Mouse (Mus musculus) forebrain, embryonic 13.5 days (tissue): Measurements from ENCODE around the gene 1700011L22Rik. TPM values are rescaled to one million over a fixed set of nuclear protein-coding genes. Genes with fewer than 3 reads are reported as not detected.
A peak's percentile ranks its signal among the peaks of the same experiment; 100 is the strongest.

Source experiments
- ATAC-seq: fragments of 200-750 bp; cut with Nextera tagmentation; 2 replicates; pipeline ENCODE4 v1.8.0; 2017
- H3K27ac ChIP-seq: fragments of 300-500 bp; sonication (generic); 2 replicates; pipeline ENCODE4 v1.5.1; 2015; ENCODE audit warnings: inconsistent platforms, mild to moderate bottlenecking, moderate library complexity
- H3K27me3 ChIP-seq: fragments of 300-500 bp; sonication (generic); 2 replicates; pipeline ENCODE4 v1.6.1; 2015; ENCODE audit warnings: mild to moderate bottlenecking, inconsistent platforms
- H3K36me3 ChIP-seq: fragments of 300-500 bp; sonication (generic); 2 replicates; pipeline ENCODE4 v1.6.1; 2015; ENCODE audit warnings: mild to moderate bottlenecking, inconsistent platforms; ENCODE audit not compliant: poor library complexity, severe bottlenecking
- H3K4me1 ChIP-seq: fragments of 300-500 bp; sonication (generic); 2 replicates; pipeline ENCODE4 v1.6.1; 2015; ENCODE audit warnings: inconsistent platforms
- H3K4me2 ChIP-seq: fragments of 300-500 bp; sonication (generic); 2 replicates; pipeline ENCODE4 v1.6.1; 2015; ENCODE audit warnings: inconsistent platforms, mild to moderate bottlenecking, moderate library complexity
- H3K4me3 ChIP-seq: fragments of 300-500 bp; sonication (generic); 2 replicates; pipeline ENCODE4 v1.5.1; 2015; ENCODE audit warnings: mild to moderate bottlenecking, inconsistent platforms
- H3K9ac ChIP-seq: fragments of 300-500 bp; sonication (generic); 2 replicates; pipeline ENCODE4 v1.6.1; 2015; ENCODE audit warnings: mild to moderate bottlenecking, inconsistent platforms
- H3K9me3 ChIP-seq: fragments of 300-500 bp; sonication (generic); replicated peaks from 2 replicates; pipeline ENCODE4 v1.6.1; 2016; ENCODE audit warnings: inconsistent platforms
- WGBS: fragments of 180-500 bp; shearing (Covaris S2); methylation state at CpG from one replicate; pipeline ENCODE4 v1.1.7; 2015; 5-methylcytosine and 5-hydroxymethylcytosine counted together
- polyA plus RNA-seq: library from polyadenylated mRNA; unstranded; fragments of >200 nt; fragmentation: Nextera tagmentation; extraction: Ambion mirVana; gene quantifications from 2 replicates; pipeline ENCODE4 v1.2.1, GENCODE M21; 2015

1700011L22Rik gene
- polyA plus RNA-seq = not detected in 2 replicates

DNA sequence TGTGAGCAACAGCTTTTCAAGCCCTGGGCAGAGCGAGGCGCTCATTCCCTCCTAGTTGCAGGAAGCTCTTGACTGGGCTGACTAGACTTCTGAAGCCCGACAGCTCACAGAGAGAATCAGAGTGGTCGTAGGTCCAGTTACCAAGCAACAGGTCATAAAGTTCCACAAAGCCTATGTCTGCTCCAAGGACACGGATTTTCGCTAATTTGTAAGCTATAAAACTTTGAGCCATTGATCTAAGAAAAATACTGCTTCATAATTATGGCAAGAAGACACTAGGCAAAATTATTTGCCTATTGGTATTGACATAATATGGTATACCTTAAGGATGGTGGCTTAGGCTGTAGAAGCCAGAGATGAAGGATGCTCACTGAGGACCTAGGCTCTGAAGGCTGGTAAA, at the start of gene 1700011L22Rik:
TSS of gene 1700011L22Rik (minus strand) at position 101 of the 400 bp plus-strand sequence.
- Histone ChIP-seq H3K9me3 (no peaks in the 10 kb centered on the region), H3K4me3 (no peak within 1 kb of the TSS), H3K4me2 (no peak within 1 kb of the TSS), H3K36me3 (no peaks in the 10 kb centered on the region), H3K9ac (no peak within 1 kb of the TSS), H3K4me1 (no peaks in the 10 kb centered on the region), H3K27me3 (no peaks in the 10 kb centered on the region), H3K27ac (no peak within 1 kb of the TSS)
- 93% methylated on average over 6 of the region's 6 CpGs for WGBS
- no peak for ATAC-seq

DNA sequence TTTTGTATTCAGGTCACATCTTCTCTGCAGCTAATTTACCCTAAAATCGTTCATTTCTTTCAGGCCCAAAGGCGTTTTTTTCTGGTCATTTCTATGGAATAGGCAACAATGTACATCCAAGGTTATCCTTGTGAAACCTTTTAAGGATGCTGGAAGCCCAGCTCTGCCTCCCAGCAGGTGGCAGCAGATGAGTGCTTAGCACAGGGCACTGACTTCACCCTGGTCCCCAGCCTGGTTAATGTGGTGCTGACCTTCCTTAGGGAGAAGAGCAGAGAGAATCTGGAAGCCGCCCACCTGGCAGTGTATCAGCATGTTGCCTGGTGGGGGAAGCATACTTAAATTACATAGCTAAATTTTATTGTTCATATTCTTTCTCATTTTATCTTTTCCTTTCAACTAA, 49.4 kb upstream of the 1700011L22Rik start:
- no peak for ATAC-seq
- Histone ChIP-seq H3K4me3 (no peak overlapping the region), H3K4me1 (peaks cover 33% of the 10 kb centered on the region), H3K4me2 (no peak overlapping the region), H3K9me3 (no peaks in the 10 kb centered on the region), H3K9ac (no peak overlapping the region), H3K36me3 (no peaks in the 10 kb centered on the region), H3K27ac (no peak overlapping the region), H3K27me3 (no peaks in the 10 kb centered on the region)
- WGBS = 25% methylated on average over 3 of the region's 3 CpGs

DNA sequence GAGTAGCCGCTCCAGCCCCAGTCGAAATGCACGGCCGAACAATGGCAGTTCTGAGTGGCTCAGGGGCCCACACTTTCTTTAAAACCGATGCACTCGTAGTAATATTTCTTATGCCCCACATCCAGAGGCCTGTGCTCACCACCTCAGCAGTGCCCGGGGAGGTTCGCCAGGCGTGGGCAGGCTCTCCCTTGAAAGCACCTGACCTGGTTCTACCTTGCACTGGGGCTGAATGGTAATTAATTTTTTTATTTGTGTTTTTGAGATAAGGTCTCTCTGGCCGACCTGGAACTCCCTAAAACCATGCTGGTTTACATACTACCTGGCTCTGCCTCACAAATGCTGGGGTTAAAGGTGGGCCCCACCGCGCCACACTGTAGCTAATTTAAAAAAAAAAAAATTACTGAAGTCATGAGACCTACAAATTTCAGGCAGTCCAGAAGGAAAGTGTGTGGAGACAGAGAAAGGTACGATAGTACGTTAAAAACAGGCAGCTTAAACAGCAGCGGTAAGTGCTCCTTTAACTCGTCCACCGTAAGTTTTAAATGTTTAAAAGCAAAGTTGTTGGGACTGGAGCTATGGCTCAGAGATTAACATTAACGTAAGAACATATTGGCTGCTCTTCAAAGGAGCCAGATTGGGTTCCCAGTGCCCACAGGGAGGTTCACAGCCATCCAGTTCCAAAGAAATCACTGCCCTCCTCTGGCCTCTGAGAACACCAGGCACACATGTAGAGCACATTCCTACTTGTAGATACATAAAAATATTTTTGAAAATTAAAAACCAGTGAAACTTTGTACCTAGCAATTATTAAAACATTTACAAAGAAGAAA, 47.1 kb upstream of the 1700011L22Rik start:
- no peak for ATAC-seq
- peak overlapping the region; percentile 86 for H3K9ac ChIP-seq
- 16% methylated on average over 18 of the region's 18 CpGs for WGBS

DNA sequence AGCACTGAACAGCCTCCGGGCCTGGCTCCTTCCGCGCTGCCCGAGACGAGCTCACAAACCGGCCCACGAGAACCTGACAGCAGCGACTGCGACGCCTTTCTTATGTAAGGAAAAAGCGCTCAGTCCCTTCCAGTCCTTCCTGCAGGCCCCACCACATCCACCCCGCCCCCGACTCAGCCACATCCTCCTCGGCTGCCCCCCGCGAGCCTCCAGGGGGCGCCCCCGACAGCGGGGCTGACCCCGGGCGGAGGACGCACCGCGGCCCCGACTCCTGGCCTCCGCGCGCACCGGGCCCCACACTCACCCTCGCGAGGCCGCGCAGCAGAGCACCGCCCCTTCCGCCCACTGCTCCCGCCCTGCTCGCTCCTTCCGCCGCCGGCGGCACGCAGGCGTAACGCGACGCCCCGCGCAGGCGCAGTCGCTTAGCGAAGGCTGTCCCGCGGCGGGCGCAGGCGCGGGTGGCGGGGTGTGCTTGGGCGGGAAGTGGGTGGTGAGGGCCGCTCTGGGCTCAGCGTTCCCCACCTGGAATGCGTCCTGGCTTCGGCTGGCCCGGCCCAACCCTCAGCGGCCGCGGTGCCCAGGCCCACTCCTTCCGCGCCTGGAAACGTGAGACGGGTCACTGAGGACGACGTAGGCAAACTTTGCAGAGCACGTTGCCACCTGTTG, 46.4 kb upstream of the 1700011L22Rik start, which contains the start of gene Mmaa:
TSS of gene Mmaa (minus strand) at position 328 of the 666 bp plus-strand sequence.
- Histone ChIP-seq H3K4me1 (peaks cover 41% of the 10 kb centered on the region), H3K27ac (peak within 1 kb of the TSS; percentile 96), H3K9me3 (no peaks in the 10 kb centered on the region), H3K36me3 (no peaks in the 10 kb centered on the region), H3K4me3 (peak within 1 kb of the TSS; percentile 67), H3K27me3 (no peaks in the 10 kb centered on the region), H3K4me2 (peak within 1 kb of the TSS; percentile 82), H3K9ac (peak within 1 kb of the TSS; percentile 86)
- WGBS = under 1% methylated on average over 64 of the region's 74 CpGs
- ATAC-seq = peak; percentile 97

More for the DNA sequence above, 47.1 kb upstream of the 1700011L22Rik start:
- Histone ChIP-seq H3K27ac (peak overlapping the region; percentile 96), H3K4me3 (peak overlapping the region; percentile 67), H3K27me3 (no peaks in the 10 kb centered on the region), H3K9me3 (no peaks in the 10 kb centered on the region), H3K36me3 (no peaks in the 10 kb centered on the region), H3K4me2 (peak overlapping the region; percentile 82), H3K4me1 (peaks cover 41% of the 10 kb centered on the region)

DNA sequence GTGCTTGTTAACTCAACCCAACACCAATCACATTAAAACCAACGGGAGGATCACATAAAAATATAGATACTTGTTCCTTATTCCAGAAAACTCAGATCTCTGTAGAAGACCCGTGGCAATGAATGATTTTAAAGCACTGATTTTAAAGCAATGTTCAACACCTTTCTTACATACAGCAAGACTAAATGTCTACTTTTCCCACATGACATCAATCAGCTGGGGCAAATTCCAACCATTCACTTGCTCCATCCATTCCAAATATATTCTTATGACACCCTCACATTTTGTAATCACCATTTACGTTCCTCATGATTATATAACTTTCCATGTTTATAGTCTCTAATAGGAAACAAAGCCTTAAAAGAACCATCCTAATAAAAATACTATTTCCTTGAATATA, 45.5 kb upstream of the 1700011L22Rik start:
- Histone ChIP-seq H3K4me3 (peak overlapping the region; percentile 67), H3K27ac (peak overlapping the region; percentile 96; the same call in 1 of the 2 replicates), H3K36me3 (no peaks in the 10 kb centered on the region), H3K4me2 (peak overlapping the region; percentile 82), H3K4me1 (peaks cover 41% of the 10 kb centered on the region), H3K27me3 (no peaks in the 10 kb centered on the region), H3K9me3 (no peaks in the 10 kb centered on the region), H3K9ac (peak overlapping the region; percentile 86)
- 65% methylated on average over 3 of the region's 3 CpGs for WGBS
- no peak for ATAC-seq

DNA sequence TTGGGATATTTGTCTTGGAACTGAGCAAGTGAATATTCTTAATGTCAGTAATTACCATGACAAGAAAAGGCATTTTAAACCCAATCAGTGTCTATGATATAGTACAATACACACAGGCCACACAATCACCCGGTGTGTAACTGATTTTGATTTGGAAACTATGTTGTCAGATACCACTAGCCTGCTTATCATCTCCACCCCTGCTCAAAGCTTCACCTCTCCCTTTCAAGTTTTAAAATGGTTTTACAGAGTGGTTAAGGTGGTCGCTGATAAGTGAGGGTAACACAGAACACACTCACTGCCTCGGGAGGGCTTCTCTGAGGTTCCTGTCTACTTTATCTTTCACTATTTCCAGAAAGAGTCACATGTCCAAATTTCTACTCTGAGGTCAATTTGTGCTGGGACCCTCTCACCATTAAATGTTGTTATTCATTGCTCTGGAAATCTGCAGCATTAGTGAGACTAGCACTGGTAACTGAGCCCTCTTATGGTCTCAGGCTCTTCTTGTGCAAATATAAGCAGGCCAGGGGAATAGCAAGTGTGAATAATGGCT, 44.4 kb upstream of the 1700011L22Rik start:
- H3K9me3 ChIP-seq = no peaks in the 10 kb centered on the region
- no peak overlapping the region for H3K27ac ChIP-seq
- H3K4me2 ChIP-seq = peak overlapping the region; percentile 82
- WGBS = 88% methylated on average over 3 of the region's 3 CpGs
- peaks cover 37% of the 10 kb centered on the region for H3K4me1 ChIP-seq
- H3K9ac ChIP-seq = peak overlapping the region; percentile 86; the same call in 1 of the 2 replicates
- ATAC-seq = no peak
- 0 out of 2 replicates have a peak overlapping the region, but pooled peaks have one; percentile 67 for H3K4me3 ChIP-seq
- no peaks in the 10 kb centered on the region for H3K36me3 ChIP-seq
- no peaks in the 10 kb centered on the region for H3K27me3 ChIP-seq

DNA sequence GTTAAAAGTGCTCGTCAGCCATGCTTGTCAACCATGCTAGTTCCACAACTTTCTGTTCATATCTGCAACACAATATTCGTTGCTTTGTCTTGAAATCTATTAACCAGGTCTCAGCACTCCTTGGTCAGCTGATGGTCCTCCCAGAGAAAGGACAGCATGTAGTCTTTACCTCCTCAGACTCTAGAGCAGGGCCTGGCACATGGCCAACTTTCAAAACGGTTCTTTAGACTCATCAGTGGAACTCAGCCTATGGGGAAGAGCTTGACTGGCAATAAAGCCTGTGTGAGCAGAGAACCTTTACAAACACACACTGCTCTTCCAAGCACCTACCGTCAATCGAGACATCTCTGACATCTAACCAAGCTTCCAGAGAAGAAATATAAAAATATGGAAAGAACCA, 41.2 kb upstream of the 1700011L22Rik start:
- no peak for ATAC-seq
- Histone ChIP-seq H3K4me3 (no peak overlapping the region), H3K27me3 (no peaks in the 10 kb centered on the region), H3K36me3 (no peaks in the 10 kb centered on the region), H3K9ac (no peak overlapping the region), H3K27ac (no peak overlapping the region), H3K4me1 (peaks cover 19% of the 10 kb centered on the region), H3K9me3 (no peaks in the 10 kb centered on the region), H3K4me2 (no peak overlapping the region)
- WGBS = 80% methylated on average over 5 of the region's 5 CpGs

DNA sequence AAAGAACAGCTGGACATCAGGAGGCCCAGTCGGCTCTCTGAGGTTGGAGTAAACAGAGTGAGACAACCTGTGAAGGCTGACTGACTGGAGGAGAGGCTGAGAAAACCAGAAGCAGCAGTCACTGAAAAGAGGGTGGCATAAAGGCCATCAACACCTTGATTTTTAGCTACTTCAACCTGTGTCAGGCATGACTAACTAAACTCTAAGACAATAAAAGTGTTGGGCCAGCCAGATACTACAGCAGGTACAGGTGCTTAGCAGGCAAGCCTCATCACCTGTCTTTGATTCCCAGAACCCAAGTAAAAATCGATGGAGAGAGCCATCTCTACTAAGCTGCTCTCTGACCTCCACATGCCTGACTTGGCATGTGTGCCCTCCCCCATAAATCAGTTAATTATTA, 40.3 kb upstream of the 1700011L22Rik start:
- ATAC-seq = no peak
- no peaks in the 10 kb centered on the region for H3K27me3 ChIP-seq
- no peaks in the 10 kb centered on the region for H3K9me3 ChIP-seq
- 0 out of 2 replicates have a peak, but pooled peaks cover 3% of the 10 kb centered on the region for H3K36me3 ChIP-seq
- peaks cover 17% of the 10 kb centered on the region for H3K4me1 ChIP-seq
- H3K4me2 ChIP-seq = no peak overlapping the region
- no peak overlapping the region for H3K9ac ChIP-seq
- WGBS = 70% methylated on average over 2 of the region's 2 CpGs
- H3K27ac ChIP-seq = no peak overlapping the region
- no peak overlapping the region for H3K4me3 ChIP-seq

DNA sequence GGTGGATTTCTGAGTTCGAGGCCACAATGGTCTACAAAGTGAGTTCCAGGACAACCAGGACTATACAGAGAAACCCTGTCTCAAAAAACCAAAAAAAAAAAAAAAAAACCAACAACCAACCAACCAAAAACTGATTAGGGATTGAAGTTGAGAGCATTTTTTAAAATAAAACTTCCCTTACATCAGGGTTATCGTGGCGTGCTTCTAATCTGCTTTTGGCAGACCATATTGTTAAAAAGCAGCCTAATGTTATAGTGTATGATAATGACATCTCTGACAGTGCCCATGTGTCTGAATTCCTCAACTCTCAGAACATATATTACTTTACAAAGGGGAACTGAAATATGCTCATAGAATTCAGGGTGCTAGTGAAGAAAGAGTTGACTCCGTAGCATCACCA, 39.9 kb upstream of the 1700011L22Rik start:
- no peak for ATAC-seq
- H3K36me3 ChIP-seq = peaks cover 7% of the 10 kb centered on the region; the same call in 1 of the 2 replicates
- no peak overlapping the region for H3K9ac ChIP-seq
- H3K4me2 ChIP-seq = no peak overlapping the region
- WGBS = 94% methylated on average over 4 of the region's 4 CpGs
- no peaks in the 10 kb centered on the region for H3K9me3 ChIP-seq
- H3K4me1 ChIP-seq = peaks cover 13% of the 10 kb centered on the region
- no peak overlapping the region for H3K27ac ChIP-seq
- no peak overlapping the region for H3K4me3 ChIP-seq
- H3K27me3 ChIP-seq = no peaks in the 10 kb centered on the region

DNA sequence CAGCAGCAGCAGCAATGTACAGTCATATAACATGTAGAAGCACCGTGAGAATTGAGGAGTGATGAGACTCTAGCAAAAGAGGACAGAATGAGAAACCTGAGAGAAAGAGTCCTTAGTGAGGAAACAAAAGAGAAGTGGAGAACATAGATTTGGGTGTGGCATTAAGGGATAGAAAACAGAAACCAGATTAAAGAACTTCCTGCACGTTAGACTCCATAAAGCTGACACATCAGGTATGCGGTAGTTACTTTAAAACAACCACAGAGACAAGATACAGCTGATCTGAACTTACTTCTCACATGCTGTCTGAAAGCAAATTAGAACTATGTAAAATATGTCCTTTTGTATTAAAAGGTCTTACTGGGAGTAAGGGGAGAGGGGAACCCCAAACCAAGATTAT, 38.1 kb upstream of the 1700011L22Rik start:
- Histone ChIP-seq H3K27ac (no peak overlapping the region), H3K9ac (no peak overlapping the region), H3K36me3 (peaks cover 20% of the 10 kb centered on the region), H3K4me1 (no peaks in the 10 kb centered on the region), H3K9me3 (no peaks in the 10 kb centered on the region), H3K4me3 (no peak overlapping the region), H3K4me2 (no peak overlapping the region), H3K27me3 (no peaks in the 10 kb centered on the region)
- 93% methylated on average over 3 of the region's 3 CpGs for WGBS
- ATAC-seq = no peak

DNA sequence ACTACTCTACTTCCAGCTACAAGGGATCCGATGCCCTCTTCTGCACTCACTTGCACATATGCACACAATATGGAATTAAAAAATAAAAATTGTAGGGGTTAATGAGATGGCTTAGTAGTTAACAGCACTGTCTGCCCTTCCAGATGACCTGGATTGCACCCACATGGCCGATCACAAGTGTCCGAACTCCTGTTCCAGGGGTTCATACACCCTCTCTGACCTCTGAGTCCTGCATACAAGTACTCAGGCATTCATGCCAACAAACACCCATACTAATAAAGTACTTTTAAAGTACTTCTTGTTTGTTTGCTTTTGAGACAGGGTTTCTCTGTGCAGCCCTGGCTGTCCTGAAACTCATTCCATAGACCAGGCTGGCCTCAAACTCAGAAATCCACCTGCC, 36.3 kb upstream of the 1700011L22Rik start:
- Histone ChIP-seq H3K9me3 (no peaks in the 10 kb centered on the region), H3K36me3 (peaks cover 35% of the 10 kb centered on the region), H3K27ac (no peak overlapping the region), H3K4me1 (no peaks in the 10 kb centered on the region), H3K27me3 (no peaks in the 10 kb centered on the region), H3K9ac (no peak overlapping the region), H3K4me3 (no peak overlapping the region), H3K4me2 (no peak overlapping the region)
- no peak for ATAC-seq
- 94% methylated on average over 3 of the region's 3 CpGs for WGBS

DNA sequence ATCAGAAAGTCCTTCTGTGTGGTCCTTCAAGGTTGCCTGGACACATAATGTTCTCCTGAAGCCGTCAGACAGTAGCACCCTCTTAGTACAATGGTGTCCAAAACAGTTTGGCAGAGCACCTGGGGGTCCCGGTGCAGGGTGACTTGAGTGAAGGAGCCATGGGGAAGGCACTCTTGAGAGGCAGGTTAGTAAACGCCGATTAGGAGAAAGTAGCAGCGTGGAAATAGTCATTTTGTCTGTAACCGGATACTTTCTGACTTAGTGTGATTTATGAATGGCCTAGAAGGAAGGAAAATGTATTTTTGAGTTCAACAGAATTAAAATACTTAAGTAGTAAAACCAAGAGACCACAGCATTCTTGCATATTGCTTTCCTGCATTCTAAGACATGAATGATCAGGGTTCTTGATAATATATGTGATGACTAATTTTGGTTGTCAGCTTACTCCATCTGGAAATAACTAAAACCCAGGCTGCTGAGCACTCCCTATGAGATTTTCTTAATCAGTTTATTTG, 33.1 kb upstream of the 1700011L22Rik start:
- no peaks in the 10 kb centered on the region for H3K27me3 ChIP-seq
- no peak for ATAC-seq
- H3K4me1 ChIP-seq = no peaks in the 10 kb centered on the region
- H3K9ac ChIP-seq = no peak overlapping the region
- no peak overlapping the region for H3K4me2 ChIP-seq
- peaks cover 65% of the 10 kb centered on the region for H3K36me3 ChIP-seq
- 95% methylated on average over 6 of the region's 6 CpGs for WGBS
- H3K27ac ChIP-seq = no peak overlapping the region
- no peak overlapping the region for H3K4me3 ChIP-seq
- no peaks in the 10 kb centered on the region for H3K9me3 ChIP-seq
